Mouse (Mus musculus): ENCODE data around the gene Zfp948. TPM values are rescaled to one million over a fixed set of nuclear protein-coding genes. Genes with fewer than 3 reads are reported as not detected.

Gene Zfp948
- total and polyA plus RNA-seq, 2 experiments from 2014 or later, result 8.7 to 13.2 TPM

GRCm38 (mm10) chr17:21566220-21566619 lies 588 bp upstream of the Zfp948 start:
- peak; percentile 81 for ATAC-seq

GRCm38 (mm10) chr17:21567696-21568095 lies 888 bp downstream of the Zfp948 start:
- H3K4me3 ChIP-seq (ENCODE audit: low read length), result peak overlapping the region; percentile 74
- H3K9ac ChIP-seq (replicated peaks; ENCODE audit: low read length), result peak overlapping the region; percentile 73; the same call in 1 of the 2 replicates
- no peak overlapping the region for H3K27ac ChIP-seq
- no peak for TF ChIP-seq CTCF (IDR thresholded peaks at IDR 0.05; ENCODE audit: low read depth)
- H3K4me2 ChIP-seq (ENCODE audit: low read depth, low read length), result peak overlapping the region; percentile 68
- ATAC-seq (no peak), DNase-seq (ENCODE audit: low spot score) (peak; percentile 28)
- WGBS, result 48% methylated on average over 1 of the region's 1 CpGs
- H3K4me1 ChIP-seq (ENCODE audit: insufficient read depth, low read length), result peaks cover 11% of the 10 kb centered on the region; the same call in 1 of the 2 replicates
- no peaks in the 10 kb centered on the region for H3K27me3 ChIP-seq (ENCODE audit: insufficient read depth, low read length)
- H3K36me3 ChIP-seq (ENCODE audit: insufficient read depth, low read length), result no peaks in the 10 kb centered on the region
- H3K9me3 ChIP-seq (ENCODE audit: low read length), result no peaks in the 10 kb centered on the region

More at GRCm38 (mm10) chr17:21566220-21566619, 588 bp upstream of the Zfp948 start:
- H3K4me3 ChIP-seq (ENCODE audit: low read length), result peak overlapping the region; percentile 74
- H3K36me3 ChIP-seq (ENCODE audit: insufficient read depth, low read length), result no peaks in the 10 kb centered on the region
- under 1% methylated on average over 5 of the region's 5 CpGs for WGBS
- no peaks in the 10 kb centered on the region for H3K27me3 ChIP-seq (ENCODE audit: insufficient read depth, low read length)
- TF ChIP-seq CTCF (IDR thresholded peaks at IDR 0.05; ENCODE audit: low read depth), result peak; percentile 58
- peak overlapping the region; percentile 68 for H3K4me2 ChIP-seq (ENCODE audit: low read depth, low read length)
- H3K27ac ChIP-seq, result peak overlapping the region; percentile 94
- H3K4me1 ChIP-seq (ENCODE audit: insufficient read depth, low read length), result peaks cover 11% of the 10 kb centered on the region; the same call in 1 of the 2 replicates
- H3K9me3 ChIP-seq (ENCODE audit: low read length), result no peaks in the 10 kb centered on the region
- peak; percentile 82 for DNase-seq (ENCODE audit: low spot score)
- peak overlapping the region; percentile 73 for H3K9ac ChIP-seq (replicated peaks; ENCODE audit: low read length)

GRCm38 (mm10) chr17:21579080-21579479 lies 12.3 kb downstream of the Zfp948 start:
- Histone ChIP-seq H3K4me2 (ENCODE audit: low read depth, low read length) (no peak overlapping the region), H3K27ac (no peak overlapping the region), H3K4me1 (ENCODE audit: insufficient read depth, low read length) (no peaks in the 10 kb centered on the region), H3K9ac (replicated peaks; ENCODE audit: low read length) (no peak overlapping the region), H3K27me3 (ENCODE audit: insufficient read depth, low read length) (no peaks in the 10 kb centered on the region), H3K36me3 (ENCODE audit: insufficient read depth, low read length) (peaks cover 22% of the 10 kb centered on the region), H3K4me3 (ENCODE audit: low read length) (no peak overlapping the region), H3K9me3 (ENCODE audit: low read length) (no peaks in the 10 kb centered on the region)
- TF ChIP-seq CTCF (IDR thresholded peaks at IDR 0.05; ENCODE audit: low read depth), result no peak
- DNase-seq (ENCODE audit: low spot score), result no peak
- no peak for ATAC-seq
- WGBS, result 92% methylated on average over 1 of the region's 1 CpGs

GRCm38 (mm10) chr17:21579493-21580175 lies 12.8 kb downstream of the Zfp948 start:
- whole genome bisulfite sequencing, result 25% methylated on average over 5 of the region's 5 CpGs
- ATAC-seq (peak; percentile 74; the same call in 1 of the 2 replicates), DNase-seq (ENCODE audit: low spot score) (peak; percentile 80)
- H3K4me1 ChIP-seq (ENCODE audit: insufficient read depth, low read length), result no peaks in the 10 kb centered on the region
- TF ChIP-seq CTCF (IDR thresholded peaks at IDR 0.05; ENCODE audit: low read depth), result peak; percentile 74
- H3K4me2 ChIP-seq (ENCODE audit: low read depth, low read length), result no peak overlapping the region
- H3K36me3 ChIP-seq (ENCODE audit: insufficient read depth, low read length), result peaks cover 20% of the 10 kb centered on the region
- no peak overlapping the region for H3K4me3 ChIP-seq (ENCODE audit: low read length)
- no peak overlapping the region for H3K9ac ChIP-seq (replicated peaks; ENCODE audit: low read length)
- no peak overlapping the region for H3K27ac ChIP-seq
- no peaks in the 10 kb centered on the region for H3K27me3 ChIP-seq (ENCODE audit: insufficient read depth, low read length)
- H3K9me3 ChIP-seq (ENCODE audit: low read length), result no peaks in the 10 kb centered on the region

- TF ChIP-seq CTCF (IDR thresholded peaks at IDR 0.05; ENCODE audit: low read depth), result no peak
- Histone ChIP-seq H3K36me3 (ENCODE audit: insufficient read depth, low read length) (peaks cover 40% of the 10 kb centered on the region), H3K27ac (no peak overlapping the region), H3K27me3 (ENCODE audit: insufficient read depth, low read length) (no peaks in the 10 kb centered on the region), H3K4me2 (ENCODE audit: low read depth, low read length) (no peak overlapping the region), H3K9ac (replicated peaks; ENCODE audit: low read length) (no peak overlapping the region), H3K4me3 (ENCODE audit: low read length) (no peak overlapping the region), H3K4me1 (ENCODE audit: insufficient read depth, low read length) (no peaks in the 10 kb centered on the region), H3K9me3 (ENCODE audit: low read length) (no peaks in the 10 kb centered on the region)
- ATAC-seq (no peak), DNase-seq (ENCODE audit: low spot score) (no peak)
- 97% methylated on average over 2 of the region's 2 CpGs for WGBS
Measured at GRCm38 (mm10) chr17:21585521-21585920, 18.7 kb downstream of the Zfp948 start.

GRCm38 (mm10) chr17:21616356-21616755 lies 49.5 kb downstream of the Zfp948 start:
- H3K4me1 ChIP-seq (ENCODE audit: insufficient read depth, low read length), result no peaks in the 10 kb centered on the region
- ATAC-seq (no peak), DNase-seq (ENCODE audit: low spot score) (no peak)
- no peak overlapping the region for H3K9ac ChIP-seq (replicated peaks; ENCODE audit: low read length)
- no peaks in the 10 kb centered on the region for H3K36me3 ChIP-seq (ENCODE audit: insufficient read depth, low read length)
- H3K4me2 ChIP-seq (ENCODE audit: low read depth, low read length), result no peak overlapping the region
- WGBS, result 83% methylated on average over 3 of the region's 3 CpGs
- no peaks in the 10 kb centered on the region for H3K9me3 ChIP-seq (ENCODE audit: low read length)
- no peak overlapping the region for H3K4me3 ChIP-seq (ENCODE audit: low read length)
- TF ChIP-seq CTCF (IDR thresholded peaks at IDR 0.05; ENCODE audit: low read depth), result no peak
- H3K27ac ChIP-seq, result no peak overlapping the region
- H3K27me3 ChIP-seq (ENCODE audit: insufficient read depth, low read length), result no peaks in the 10 kb centered on the region

GRCm38 (mm10) chr17:21617352-21617751 lies 50.5 kb downstream of the Zfp948 start:
- no peak for ATAC-seq
- no peak for TF ChIP-seq CTCF (IDR thresholded peaks at IDR 0.05; ENCODE audit: low read depth)
- no peak for DNase-seq (ENCODE audit: low spot score)
- whole genome bisulfite sequencing, result 18% methylated on average over 9 of the region's 9 CpGs
- Histone ChIP-seq H3K27me3 (ENCODE audit: insufficient read depth, low read length) (no peaks in the 10 kb centered on the region), H3K27ac (no peak overlapping the region), H3K36me3 (ENCODE audit: insufficient read depth, low read length) (no peaks in the 10 kb centered on the region), H3K9ac (replicated peaks; ENCODE audit: low read length) (no peak overlapping the region), H3K4me3 (ENCODE audit: low read length) (no peak overlapping the region), H3K9me3 (ENCODE audit: low read length) (no peaks in the 10 kb centered on the region), H3K4me1 (ENCODE audit: insufficient read depth, low read length) (no peaks in the 10 kb centered on the region), H3K4me2 (ENCODE audit: low read depth, low read length) (no peak overlapping the region)
